Mouse (Mus musculus): ENCODE results near the gene Pogz. TPM values are rescaled to one million over a fixed set of nuclear protein-coding genes. Genes with fewer than 3 reads are reported as not detected.

Pogz gene
- polyA plus RNA-seq, 1 experiment from 2014 or later = 2.9 TPM

DNA sequence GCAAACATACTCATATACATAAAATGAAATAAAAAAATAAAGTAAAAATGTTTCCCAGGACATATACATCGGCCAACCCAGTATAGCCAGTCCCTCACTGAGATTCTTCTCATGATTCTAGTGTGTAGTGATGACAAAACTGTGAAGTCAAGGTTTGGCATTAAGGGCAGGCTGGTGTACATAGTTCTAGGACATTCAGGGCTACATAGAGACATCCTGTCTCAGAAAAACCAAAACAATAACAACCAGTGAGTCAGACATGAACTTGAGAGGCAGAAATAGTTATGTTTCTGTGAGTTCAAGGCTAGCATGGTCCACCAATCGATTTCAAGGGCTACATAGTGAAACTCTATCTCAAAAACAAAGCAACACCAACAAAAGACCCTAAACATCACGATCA lies 14.8 kb downstream of the Pogz start:
- DNase-seq (no peak), ATAC-seq (peak; percentile 59)
- Histone ChIP-seq H3K4me3 (ENCODE audit: low read depth, low read length) (no peak overlapping the region), H3K4me2 (ENCODE audit: low read depth, low read length) (no peak overlapping the region), H3K27ac (ENCODE audit: low read depth) (no peak overlapping the region), H3K27me3 (ENCODE audit: insufficient read depth, low read length) (no peaks in the 10 kb centered on the region), H3K4me1 (ENCODE audit: insufficient read depth) (0 out of 2 replicates have a peak, but pooled peaks cover 3% of the 10 kb centered on the region), H3K36me3 (replicated peaks; ENCODE audit: insufficient read depth, low read length) (peaks cover 15% of the 10 kb centered on the region), H3K9me3 (ENCODE audit: low read length) (no peaks in the 10 kb centered on the region), H3K9ac (replicated peaks) (no peak overlapping the region)
- WGBS (ENCODE audit: insufficient replicate concordance) = 77% methylated on average over 3 of the region's 3 CpGs
- TF ChIP-seq EP300 (IDR thresholded peaks at IDR 0.05; ENCODE audit: low read depth) (no peak), CTCF (IDR thresholded peaks at IDR 0.05; ENCODE audit: low read depth) (no peak)

DNA sequence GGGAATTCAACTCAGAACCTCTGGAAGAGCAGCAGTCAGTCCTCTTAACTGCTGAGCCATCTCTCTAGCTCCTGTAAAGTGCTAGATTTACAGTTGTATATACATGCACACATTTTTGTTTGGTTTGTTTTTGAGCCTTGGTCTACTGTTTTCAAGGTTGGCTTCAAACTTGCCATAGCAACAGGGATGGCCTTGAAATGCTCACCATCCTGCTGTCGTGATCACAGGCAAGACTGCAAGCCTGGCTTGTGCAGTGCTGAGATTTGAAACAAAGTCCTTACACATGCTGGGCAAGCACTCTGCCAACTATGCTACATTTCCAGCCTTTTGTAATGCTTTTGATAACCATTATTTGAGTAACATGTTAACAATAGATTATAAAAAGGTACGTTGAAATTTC lies 22.1 kb downstream of the Pogz start:
- TF ChIP-seq CTCF (IDR thresholded peaks at IDR 0.05; ENCODE audit: low read depth) (no peak), EP300 (IDR thresholded peaks at IDR 0.05; ENCODE audit: low read depth) (no peak)
- WGBS (ENCODE audit: insufficient replicate concordance) = 78% methylated on average over 2 of the region's 2 CpGs
- Histone ChIP-seq H3K4me2 (ENCODE audit: low read depth, low read length) (no peak overlapping the region), H3K4me1 (ENCODE audit: insufficient read depth) (no peaks in the 10 kb centered on the region), H3K27me3 (ENCODE audit: insufficient read depth, low read length) (no peaks in the 10 kb centered on the region), H3K9ac (replicated peaks) (no peak overlapping the region), H3K9me3 (ENCODE audit: low read length) (no peaks in the 10 kb centered on the region), H3K4me3 (ENCODE audit: low read depth, low read length) (no peak overlapping the region), H3K36me3 (replicated peaks; ENCODE audit: insufficient read depth, low read length) (peaks cover 45% of the 10 kb centered on the region), H3K27ac (ENCODE audit: low read depth) (no peak overlapping the region)
- DNase-seq (no peak), ATAC-seq (no peak)

DNA sequence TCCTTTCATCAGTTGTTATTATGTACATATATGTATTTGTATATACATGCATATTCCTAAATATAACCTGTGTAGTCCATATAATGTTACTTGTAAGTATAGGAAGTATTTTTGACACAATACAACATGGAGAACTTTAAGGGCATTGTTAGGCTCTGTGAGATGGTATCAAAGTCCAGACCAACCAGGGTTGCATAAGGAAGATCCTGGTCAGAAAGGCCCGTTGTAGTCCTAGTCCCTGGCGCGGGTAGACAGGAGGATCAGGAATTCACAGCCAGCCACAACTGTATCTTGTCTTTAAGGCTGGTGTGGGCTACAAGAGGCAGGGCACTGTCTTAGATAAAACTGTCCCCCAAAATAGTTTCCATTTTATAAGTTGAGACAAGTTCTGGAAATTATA lies 31.6 kb downstream of the Pogz start:
- Histone ChIP-seq H3K36me3 (replicated peaks; ENCODE audit: insufficient read depth, low read length) (peaks cover 55% of the 10 kb centered on the region), H3K27ac (ENCODE audit: low read depth) (no peak overlapping the region), H3K9me3 (ENCODE audit: low read length) (no peaks in the 10 kb centered on the region), H3K27me3 (ENCODE audit: insufficient read depth, low read length) (no peaks in the 10 kb centered on the region), H3K4me3 (ENCODE audit: low read depth, low read length) (no peak overlapping the region), H3K9ac (replicated peaks) (no peak overlapping the region), H3K4me2 (ENCODE audit: low read depth, low read length) (no peak overlapping the region), H3K4me1 (ENCODE audit: insufficient read depth) (no peaks in the 10 kb centered on the region)
- no peak for TF ChIP-seq CTCF (IDR thresholded peaks at IDR 0.05; ENCODE audit: low read depth)
- TF ChIP-seq EP300 (IDR thresholded peaks at IDR 0.05; ENCODE audit: low read depth) = no peak
- DNase-seq (no peak), ATAC-seq (no peak)
- 73% methylated on average over 3 of the region's 3 CpGs for WGBS (ENCODE audit: insufficient replicate concordance)

DNA sequence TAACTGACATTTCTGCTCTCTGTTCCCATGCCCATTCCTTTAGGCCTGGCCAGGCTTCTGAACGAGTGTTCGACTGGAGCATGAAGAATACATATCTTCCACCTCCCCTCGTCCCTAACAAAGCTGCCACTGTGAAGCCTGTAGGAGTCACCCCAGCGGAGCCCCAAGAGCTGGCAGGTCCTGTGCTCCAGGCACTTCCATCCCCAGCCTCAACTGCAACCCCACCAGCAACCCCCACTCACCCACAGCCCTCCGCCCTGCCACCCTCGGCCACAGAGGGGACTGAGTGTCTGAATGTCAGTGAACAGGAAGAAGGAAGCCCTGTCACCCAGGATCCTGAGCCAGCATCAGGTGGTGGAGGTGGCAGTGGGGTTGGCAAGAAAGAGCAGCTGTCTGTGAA lies 41.3 kb downstream of the Pogz start:
- DNase-seq = no peak
- TF ChIP-seq EP300 (IDR thresholded peaks at IDR 0.05; ENCODE audit: low read depth) (no peak), CTCF (IDR thresholded peaks at IDR 0.05; ENCODE audit: low read depth) (no peak)
- H3K27ac ChIP-seq (ENCODE audit: low read depth) = no peak overlapping the region
- no peak overlapping the region for H3K4me2 ChIP-seq (ENCODE audit: low read depth, low read length)
- WGBS (ENCODE audit: insufficient replicate concordance) = 88% methylated on average over 6 of the region's 6 CpGs
- H3K27me3 ChIP-seq (ENCODE audit: insufficient read depth, low read length) = no peaks in the 10 kb centered on the region
- H3K36me3 ChIP-seq (replicated peaks; ENCODE audit: insufficient read depth, low read length) = peaks cover 90% of the 10 kb centered on the region
- no peaks in the 10 kb centered on the region for H3K4me1 ChIP-seq (ENCODE audit: insufficient read depth)
- H3K9me3 ChIP-seq (ENCODE audit: low read length) = no peaks in the 10 kb centered on the region
- ATAC-seq = no peak
- H3K4me3 ChIP-seq (ENCODE audit: low read depth, low read length) = no peak overlapping the region
- H3K9ac ChIP-seq (replicated peaks) = no peak overlapping the region

DNA sequence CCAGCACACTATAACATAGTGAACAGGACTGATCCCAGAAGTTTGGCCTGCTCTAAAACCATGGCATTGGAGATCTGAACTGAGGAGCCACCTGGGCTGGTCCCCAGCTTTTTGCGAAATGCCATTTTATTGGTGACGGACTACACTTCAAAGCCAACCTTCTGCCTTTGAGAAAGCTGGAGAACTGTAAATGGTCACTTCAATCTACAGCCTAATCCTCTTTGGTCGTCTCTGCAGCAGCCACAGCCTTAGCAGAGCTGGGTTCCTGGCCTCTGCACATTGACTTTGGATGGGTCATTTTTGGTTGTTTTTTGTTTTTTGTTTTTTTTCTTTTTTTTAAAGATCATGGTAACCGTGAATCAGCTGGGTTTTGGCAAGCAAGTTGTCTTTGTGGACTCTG lies 44.5 kb downstream of the Pogz start:
- DNase-seq = no peak
- H3K4me1 ChIP-seq (ENCODE audit: insufficient read depth) = peaks cover 9% of the 10 kb centered on the region
- WGBS (ENCODE audit: insufficient replicate concordance) = 73% methylated on average over 4 of the region's 4 CpGs
- H3K9ac ChIP-seq (replicated peaks) = no peak overlapping the region
- H3K4me3 ChIP-seq (ENCODE audit: low read depth, low read length) = no peak overlapping the region
- H3K9me3 ChIP-seq (ENCODE audit: low read length) = no peaks in the 10 kb centered on the region
- H3K27me3 ChIP-seq (ENCODE audit: insufficient read depth, low read length) = no peaks in the 10 kb centered on the region
- H3K36me3 ChIP-seq (replicated peaks; ENCODE audit: insufficient read depth, low read length) = peaks cover 72% of the 10 kb centered on the region
- H3K27ac ChIP-seq (ENCODE audit: low read depth) = no peak overlapping the region
- H3K4me2 ChIP-seq (ENCODE audit: low read depth, low read length) = no peak overlapping the region
- no peak for ATAC-seq
- TF ChIP-seq CTCF (IDR thresholded peaks at IDR 0.05; ENCODE audit: low read depth) = no peak
- TF ChIP-seq EP300 (IDR thresholded peaks at IDR 0.05; ENCODE audit: low read depth) = no peak

DNA sequence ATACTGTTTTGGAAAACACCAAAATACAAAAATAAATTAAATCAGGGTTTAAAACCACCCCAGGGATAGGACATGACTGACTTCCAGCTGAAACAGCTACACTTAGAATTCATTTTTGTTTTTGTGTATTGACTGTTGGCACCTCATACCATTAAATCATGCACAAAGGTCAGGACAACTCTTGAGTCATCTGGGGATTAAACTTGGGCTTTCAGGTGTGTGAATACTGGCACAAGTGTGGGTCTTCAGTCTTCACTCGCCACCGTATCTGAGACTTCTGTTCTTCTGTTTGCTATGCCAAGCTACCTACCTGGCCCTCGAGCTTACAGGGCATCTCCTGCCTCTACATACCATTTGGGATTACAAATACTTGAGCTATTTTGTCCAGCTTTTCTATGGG lies 45.2 kb downstream of the Pogz start:
- Histone ChIP-seq H3K9ac (replicated peaks) (no peak overlapping the region), H3K4me1 (ENCODE audit: insufficient read depth) (peaks cover 14% of the 10 kb centered on the region), H3K27ac (ENCODE audit: low read depth) (no peak overlapping the region), H3K9me3 (ENCODE audit: low read length) (no peaks in the 10 kb centered on the region), H3K4me2 (ENCODE audit: low read depth, low read length) (no peak overlapping the region), H3K27me3 (ENCODE audit: insufficient read depth, low read length) (no peaks in the 10 kb centered on the region), H3K36me3 (replicated peaks; ENCODE audit: insufficient read depth, low read length) (peaks cover 66% of the 10 kb centered on the region), H3K4me3 (ENCODE audit: low read depth, low read length) (no peak overlapping the region)
- ATAC-seq (no peak), DNase-seq (no peak)
- WGBS (ENCODE audit: insufficient replicate concordance) = 88% methylated on average over 3 of the region's 3 CpGs
- TF ChIP-seq CTCF (IDR thresholded peaks at IDR 0.05; ENCODE audit: low read depth) = no peak
- no peak for TF ChIP-seq EP300 (IDR thresholded peaks at IDR 0.05; ENCODE audit: low read depth)
